Mouse (Mus musculus) frontal cortex, postnatal 14 days (tissue): Measurements from ENCODE around the gene Bcl3.
"Not testable (repeated sequence)": the region's sequence is repeated elsewhere in the genome, so short reads cannot be mapped to it uniquely, and the experiment has no call there.

Experiments used
- DNase-seq, 2 experiments: peaks; one replicate each; pipeline ENCODE4 v3.0.0; 2022; ENCODE audit warnings: low spot score in 2 of 2

The Bcl3 gene

GRCm38 (mm10) chr7:19806356-19806969 is 16.1 kb downstream of the Bcl3 start:
- no peak for DNase-seq

- DNase-seq: peak; percentile 31 to 74
Observed at GRCm38 (mm10) chr7:19802995-19803394, 19.6 kb downstream of the Bcl3 start.

GRCm38 (mm10) chr7:19800764-19801163 is 21.8 kb downstream of the Bcl3 start:
- no peak for DNase-seq

- peak in 1 of 2 experiments; percentile 28 for DNase-seq
Observed at GRCm38 (mm10) chr7:19796697-19797588, 25.6 kb downstream of the Bcl3 start, which contains the start of gene Cblc. Cblc (minus strand) TSS chr7:19796809.

GRCm38 (mm10) chr7:19796254-19796653 is 26.3 kb downstream of the Bcl3 start:
- DNase-seq: no peak

GRCm38 (mm10) chr7:19795236-19795635 is 27.3 kb downstream of the Bcl3 start:
- DNase-seq: no peak

- DNase-seq: no peak
Observed at GRCm38 (mm10) chr7:19792701-19793630, 29.6 kb downstream of the Bcl3 start.

GRCm38 (mm10) chr7:19791504-19791903 is 31.1 kb downstream of the Bcl3 start:
- DNase-seq: not testable (repeated sequence)

GRCm38 (mm10) chr7:19789904-19790347 is 32.6 kb downstream of the Bcl3 start:
- DNase-seq: peak; percentile 54 to 86

GRCm38 (mm10) chr7:19785874-19786458 is 36.6 kb downstream of the Bcl3 start:
- DNase-seq: no peak

GRCm38 (mm10) chr7:19784764-19785535 is 37.6 kb downstream of the Bcl3 start:
- DNase-seq: no peak

- no peak for DNase-seq
Observed at GRCm38 (mm10) chr7:19783630-19784029, 38.9 kb downstream of the Bcl3 start.

GRCm38 (mm10) chr7:19782645-19783044 is 39.9 kb downstream of the Bcl3 start:
- DNase-seq: no peak

- DNase-seq: no peak
Observed at GRCm38 (mm10) chr7:19781741-19782140, 40.8 kb downstream of the Bcl3 start.

- no peak for DNase-seq
Observed at GRCm38 (mm10) chr7:19779903-19780302, 42.7 kb downstream of the Bcl3 start.

GRCm38 (mm10) chr7:19778645-19779044 is 43.9 kb downstream of the Bcl3 start:
- no peak for DNase-seq

- no peak for DNase-seq
Observed at GRCm38 (mm10) chr7:19777049-19777723, 45.4 kb downstream of the Bcl3 start.

GRCm38 (mm10) chr7:19771682-19772081 is 50.9 kb downstream of the Bcl3 start:
- no peak for DNase-seq

GRCm38 (mm10) chr7:19770984-19771391 is 51.6 kb downstream of the Bcl3 start, which contains the start of gene Bcam:
Bcam (minus strand) TSS chr7:19771016.
- DNase-seq: no peak

GRCm38 (mm10) chr7:19770375-19770754 is 52.2 kb downstream of the Bcl3 start:
- peak in 1 of 2 experiments; percentile 56 for DNase-seq
